Mouse (Mus musculus) urinary bladder, postnatal 36 days (tissue): Measurements from ENCODE around the gene Kcns3.
"Not testable (repeated sequence)": the region's sequence is repeated elsewhere in the genome, so short reads cannot be mapped to it uniquely, and the experiment has no call there.

ENCODE experiments used
- DNase-seq, 2 experiments: peaks; one replicate each; pipeline ENCODE4 v3.0.0; 2022; ENCODE audit warnings: low spot score in 2 of 2, mixed read lengths in 1 of 2

Kcns3 gene

DNA sequence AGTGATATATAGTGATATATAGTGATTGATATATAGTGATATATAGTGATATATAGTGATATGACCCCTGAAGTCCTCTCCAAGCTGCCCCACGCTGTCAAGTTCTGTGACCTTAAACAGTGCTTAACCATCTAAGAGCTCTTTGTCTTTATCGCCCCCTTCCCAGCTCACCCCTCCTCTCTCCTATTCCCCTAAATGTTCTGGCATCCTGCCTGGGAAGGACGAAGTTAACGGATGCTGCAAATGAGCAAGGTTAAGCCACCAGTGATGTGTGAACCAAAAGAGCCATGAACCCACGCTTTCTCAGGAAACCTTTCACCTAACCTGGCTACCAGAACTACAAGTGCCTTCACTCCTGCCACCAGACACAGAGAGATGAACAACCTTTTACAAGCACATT lies 64.0 kb downstream of the Kcns3 start:
- no peak for DNase-seq

GRCm38 (mm10) chr12:11071079-11071478 lies 79.8 kb downstream of the Kcns3 start:
- no peak for DNase-seq

DNA sequence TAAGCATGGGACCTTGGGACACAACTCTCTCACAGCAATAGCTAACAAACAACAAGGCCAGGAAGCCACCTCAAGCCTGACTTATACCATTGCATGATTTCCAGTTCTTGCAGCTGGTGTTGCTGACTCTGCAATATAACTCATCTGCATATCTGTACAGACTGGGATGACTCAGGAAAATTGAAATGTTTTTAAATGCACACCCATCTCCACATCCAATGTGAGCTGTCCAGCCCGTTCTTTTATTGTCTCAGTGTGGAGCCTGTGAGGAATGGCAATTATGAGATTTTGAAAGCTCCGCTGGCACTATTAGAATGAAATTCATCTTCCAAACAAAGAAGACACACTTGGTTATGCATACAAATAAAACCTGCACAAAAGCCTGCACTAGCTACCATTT lies 84.0 kb downstream of the Kcns3 start:
- no peak for DNase-seq

DNA sequence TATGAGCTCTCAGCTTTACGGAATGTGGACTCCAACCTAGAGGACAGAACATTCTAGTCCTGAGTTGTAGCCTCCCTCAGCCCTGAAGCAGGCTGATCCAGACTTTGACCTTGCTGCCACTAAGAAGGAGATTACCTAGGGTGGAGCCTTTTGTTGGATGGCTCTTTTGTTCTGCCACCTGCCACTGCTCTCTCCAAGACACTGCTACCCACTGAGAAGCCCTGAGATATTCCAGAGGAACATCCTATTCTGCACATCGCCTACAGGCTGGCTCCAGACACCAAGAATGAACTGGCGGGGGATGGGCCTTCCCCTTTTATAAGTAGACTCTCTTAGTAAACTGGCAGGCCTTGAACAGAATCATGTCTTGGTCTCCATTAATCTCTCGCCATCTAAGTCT lies 98.2 kb downstream of the Kcns3 start:
- DNase-seq, result not testable (repeated sequence)

DNA sequence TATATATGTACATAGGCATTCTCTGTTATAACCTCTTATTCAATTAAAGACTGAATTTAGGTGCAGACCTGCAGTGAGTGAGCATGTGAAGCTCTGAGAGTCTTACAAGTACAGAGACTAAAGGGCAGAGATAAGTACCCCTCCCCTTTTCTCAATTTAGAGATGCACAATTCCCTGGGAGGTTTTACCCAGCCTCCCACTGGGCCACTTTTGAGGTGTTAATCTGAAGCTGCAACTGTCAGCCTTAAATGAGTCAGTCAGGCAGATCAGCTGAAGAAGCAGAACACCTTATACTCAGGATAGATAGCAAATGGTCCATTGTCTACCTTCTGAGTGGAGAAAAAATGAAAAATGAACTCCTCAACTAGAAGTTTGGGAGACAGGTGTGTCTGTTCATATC lies 109.0 kb downstream of the Kcns3 start:
- no peak for DNase-seq
